Mouse (Mus musculus): ENCODE measurements around the gene Map4k5. TPM values are rescaled to one million over a fixed set of nuclear protein-coding genes. Genes with fewer than 3 reads are reported as not detected.

The Map4k5 gene
- polyA plus RNA-seq, 1 experiment from 2014 or later, result 32.7 TPM

DNA sequence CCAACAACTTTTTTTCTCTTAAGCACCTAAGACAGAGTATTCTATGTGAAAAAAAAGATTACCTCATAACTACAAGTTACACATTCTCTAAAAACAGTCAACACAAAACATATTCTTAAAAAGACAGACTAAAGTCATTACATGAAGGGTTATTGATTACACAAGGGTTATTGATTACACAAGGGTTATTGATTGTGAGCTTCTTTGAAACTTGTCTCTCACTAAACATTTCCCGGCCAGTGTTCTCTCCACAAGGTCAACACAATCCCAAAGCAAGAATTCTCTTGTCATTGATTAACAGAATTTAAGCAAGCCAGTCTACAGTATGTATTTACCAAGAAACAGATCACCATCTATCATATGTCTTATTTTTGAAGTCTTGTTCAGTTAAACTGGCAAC, 29.1 kb upstream of the Map4k5 start:
- no peak overlapping the region for H3K4me2 ChIP-seq (ENCODE audit: low read depth, low read length, severe bottlenecking)
- no peak overlapping the region for H3K27ac ChIP-seq (ENCODE audit: low read depth, low read length)
- ATAC-seq (replicated peaks; ENCODE audit: low FRiP score) (no peak), DNase-seq (ENCODE audit: low spot score) (no peak)
- no peaks in the 10 kb centered on the region for H3K36me3 ChIP-seq (ENCODE audit: control insufficient read depth, insufficient read depth, low read length)
- no peaks in the 10 kb centered on the region for H3K27me3 ChIP-seq (ENCODE audit: control insufficient read depth, insufficient read depth, low read length)
- 88% methylated on average over 1 of the region's 1 CpGs for WGBS
- no peaks in the 10 kb centered on the region for H3K9me3 ChIP-seq (ENCODE audit: control insufficient read depth, low read length)
- H3K9ac ChIP-seq (ENCODE audit: low read length), result no peak overlapping the region
- H3K4me1 ChIP-seq (replicated peaks; ENCODE audit: control insufficient read depth, insufficient read depth, low read length), result no peaks in the 10 kb centered on the region
- no peak overlapping the region for H3K4me3 ChIP-seq (ENCODE audit: low read depth, low read length)

DNA sequence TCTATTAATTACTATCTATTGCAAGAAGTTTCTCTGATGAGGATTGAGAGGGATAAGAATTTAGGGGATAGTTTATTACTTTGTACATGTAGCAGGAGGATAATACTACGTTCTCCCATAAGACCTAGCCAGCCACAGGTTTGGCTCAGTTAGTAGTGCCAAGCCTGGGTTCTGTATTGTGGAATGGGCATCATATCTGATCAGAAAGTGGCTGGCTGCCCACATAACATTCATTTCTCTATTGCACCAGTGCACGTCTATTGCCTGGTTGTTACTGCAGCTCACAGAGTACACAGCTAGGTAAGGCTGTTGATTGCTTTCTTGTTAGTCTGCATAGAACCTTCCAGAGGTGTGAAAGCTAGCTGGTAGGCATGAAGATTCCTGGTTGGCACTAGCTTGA, 24.9 kb upstream of the Map4k5 start:
- no peak for ATAC-seq (replicated peaks; ENCODE audit: low FRiP score)
- H3K4me2 ChIP-seq (ENCODE audit: low read depth, low read length, severe bottlenecking), result no peak overlapping the region
- H3K9ac ChIP-seq (ENCODE audit: low read length), result no peak overlapping the region
- H3K4me1 ChIP-seq (replicated peaks; ENCODE audit: control insufficient read depth, insufficient read depth, low read length), result no peaks in the 10 kb centered on the region
- no peaks in the 10 kb centered on the region for H3K27me3 ChIP-seq (ENCODE audit: control insufficient read depth, insufficient read depth, low read length)
- WGBS, result 90% methylated on average over 2 of the region's 2 CpGs
- H3K9me3 ChIP-seq (ENCODE audit: control insufficient read depth, low read length), result no peaks in the 10 kb centered on the region
- no peak overlapping the region for H3K4me3 ChIP-seq (ENCODE audit: low read depth, low read length)
- H3K36me3 ChIP-seq (ENCODE audit: control insufficient read depth, insufficient read depth, low read length), result no peaks in the 10 kb centered on the region
- no peak for DNase-seq (ENCODE audit: low spot score)
- no peak overlapping the region for H3K27ac ChIP-seq (ENCODE audit: low read depth, low read length)

DNA sequence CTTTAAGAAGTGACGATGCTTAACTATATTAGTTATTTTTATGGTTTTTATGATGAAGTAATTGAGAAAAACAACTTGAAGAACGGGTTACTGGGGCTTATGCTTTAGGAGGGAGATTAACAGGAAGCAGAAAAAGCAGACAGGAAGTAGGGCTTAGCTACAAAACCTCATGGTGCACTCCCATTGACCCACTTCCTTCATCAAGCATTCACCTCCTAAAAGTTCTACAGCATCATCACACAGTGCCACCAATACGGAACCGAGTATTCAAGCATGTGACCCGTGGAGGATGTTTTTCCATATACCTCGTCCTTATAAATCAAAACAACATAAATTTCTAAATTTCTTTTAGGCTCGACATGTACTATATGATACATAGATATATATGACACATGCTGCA, 19.7 kb upstream of the Map4k5 start:
- no peaks in the 10 kb centered on the region for H3K9me3 ChIP-seq (ENCODE audit: control insufficient read depth, low read length)
- no peaks in the 10 kb centered on the region for H3K4me1 ChIP-seq (replicated peaks; ENCODE audit: control insufficient read depth, insufficient read depth, low read length)
- DNase-seq (ENCODE audit: low spot score) (no peak), ATAC-seq (replicated peaks; ENCODE audit: low FRiP score) (no peak)
- WGBS, result 88% methylated on average over 7 of the region's 7 CpGs
- H3K36me3 ChIP-seq (ENCODE audit: control insufficient read depth, insufficient read depth, low read length), result no peaks in the 10 kb centered on the region
- no peaks in the 10 kb centered on the region for H3K27me3 ChIP-seq (ENCODE audit: control insufficient read depth, insufficient read depth, low read length)
- no peak overlapping the region for H3K27ac ChIP-seq (ENCODE audit: low read depth, low read length)
- H3K4me3 ChIP-seq (ENCODE audit: low read depth, low read length), result no peak overlapping the region
- H3K9ac ChIP-seq (ENCODE audit: low read length), result no peak overlapping the region
- H3K4me2 ChIP-seq (ENCODE audit: low read depth, low read length, severe bottlenecking), result no peak overlapping the region

DNA sequence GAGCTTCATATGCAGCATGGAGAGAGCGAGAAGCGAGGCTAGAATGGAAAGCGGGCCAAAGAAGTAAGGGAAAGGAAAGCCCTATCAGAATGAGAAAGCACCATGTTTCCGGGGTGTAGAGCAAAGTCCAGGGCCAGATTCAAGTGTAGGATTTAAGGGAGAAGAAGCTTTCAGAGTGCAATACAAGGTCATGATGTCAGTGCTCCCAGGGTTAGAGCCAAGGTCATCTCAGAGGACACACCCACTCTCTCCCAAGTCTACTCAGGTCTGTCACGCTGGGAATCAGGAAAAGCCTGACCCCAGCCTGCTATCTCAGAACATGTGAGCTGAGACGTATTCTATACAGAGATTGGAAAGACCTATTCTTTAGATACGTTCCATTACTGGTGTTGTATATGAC, 18.9 kb upstream of the Map4k5 start:
- H3K4me3 ChIP-seq (ENCODE audit: low read depth, low read length), result no peak overlapping the region
- no peak for ATAC-seq (replicated peaks; ENCODE audit: low FRiP score)
- 84% methylated on average over 7 of the region's 7 CpGs for WGBS

DNA sequence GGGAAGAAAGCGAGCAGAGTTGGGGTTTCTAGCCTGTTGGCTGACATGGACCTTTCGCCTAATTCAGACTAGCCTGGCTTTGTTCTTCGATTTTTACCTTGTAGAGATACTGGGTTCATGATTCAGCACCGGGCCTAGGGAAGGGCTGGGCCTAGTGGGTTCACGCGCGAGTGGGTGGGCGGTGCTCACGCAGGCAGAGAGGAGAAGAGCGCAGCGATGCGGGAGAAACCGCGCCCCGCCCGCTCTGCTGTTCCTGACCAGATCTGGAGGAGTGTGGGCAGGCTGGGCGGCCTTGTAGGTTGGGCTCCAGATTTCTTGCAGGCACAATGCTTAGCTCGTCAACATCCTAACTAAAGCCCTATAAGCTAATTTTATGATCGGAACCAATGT, 15.5 kb upstream of the Map4k5 start:
- H3K36me3 ChIP-seq (ENCODE audit: control insufficient read depth, insufficient read depth, low read length), result no peaks in the 10 kb centered on the region
- H3K9ac ChIP-seq (ENCODE audit: low read length), result peak overlapping the region; percentile 85
- no peaks in the 10 kb centered on the region for H3K9me3 ChIP-seq (ENCODE audit: control insufficient read depth, low read length)
- ATAC-seq (replicated peaks; ENCODE audit: low FRiP score) (peak; percentile 70), DNase-seq (ENCODE audit: low spot score) (peak; percentile 69)
- no peaks in the 10 kb centered on the region for H3K27me3 ChIP-seq (ENCODE audit: control insufficient read depth, insufficient read depth, low read length)
- peak overlapping the region; percentile 52 for H3K4me3 ChIP-seq (ENCODE audit: low read depth, low read length)
- H3K27ac ChIP-seq (ENCODE audit: low read depth, low read length), result peak overlapping the region; percentile 81
- WGBS, result 22% methylated on average over 19 of the region's 19 CpGs
- no peaks in the 10 kb centered on the region for H3K4me1 ChIP-seq (replicated peaks; ENCODE audit: control insufficient read depth, insufficient read depth, low read length)
- peak overlapping the region; percentile 64 for H3K4me2 ChIP-seq (ENCODE audit: low read depth, low read length, severe bottlenecking)

More for the DNA sequence above, 18.9 kb upstream of the Map4k5 start:
- H3K36me3 ChIP-seq (ENCODE audit: control insufficient read depth, insufficient read depth, low read length), result no peaks in the 10 kb centered on the region
- no peak overlapping the region for H3K27ac ChIP-seq (ENCODE audit: low read depth, low read length)
- H3K27me3 ChIP-seq (ENCODE audit: control insufficient read depth, insufficient read depth, low read length), result no peaks in the 10 kb centered on the region
- no peak for DNase-seq (ENCODE audit: low spot score)
- no peaks in the 10 kb centered on the region for H3K4me1 ChIP-seq (replicated peaks; ENCODE audit: control insufficient read depth, insufficient read depth, low read length)
- H3K9ac ChIP-seq (ENCODE audit: low read length), result no peak overlapping the region
- H3K9me3 ChIP-seq (ENCODE audit: control insufficient read depth, low read length), result no peaks in the 10 kb centered on the region
- H3K4me2 ChIP-seq (ENCODE audit: low read depth, low read length, severe bottlenecking), result no peak overlapping the region

DNA sequence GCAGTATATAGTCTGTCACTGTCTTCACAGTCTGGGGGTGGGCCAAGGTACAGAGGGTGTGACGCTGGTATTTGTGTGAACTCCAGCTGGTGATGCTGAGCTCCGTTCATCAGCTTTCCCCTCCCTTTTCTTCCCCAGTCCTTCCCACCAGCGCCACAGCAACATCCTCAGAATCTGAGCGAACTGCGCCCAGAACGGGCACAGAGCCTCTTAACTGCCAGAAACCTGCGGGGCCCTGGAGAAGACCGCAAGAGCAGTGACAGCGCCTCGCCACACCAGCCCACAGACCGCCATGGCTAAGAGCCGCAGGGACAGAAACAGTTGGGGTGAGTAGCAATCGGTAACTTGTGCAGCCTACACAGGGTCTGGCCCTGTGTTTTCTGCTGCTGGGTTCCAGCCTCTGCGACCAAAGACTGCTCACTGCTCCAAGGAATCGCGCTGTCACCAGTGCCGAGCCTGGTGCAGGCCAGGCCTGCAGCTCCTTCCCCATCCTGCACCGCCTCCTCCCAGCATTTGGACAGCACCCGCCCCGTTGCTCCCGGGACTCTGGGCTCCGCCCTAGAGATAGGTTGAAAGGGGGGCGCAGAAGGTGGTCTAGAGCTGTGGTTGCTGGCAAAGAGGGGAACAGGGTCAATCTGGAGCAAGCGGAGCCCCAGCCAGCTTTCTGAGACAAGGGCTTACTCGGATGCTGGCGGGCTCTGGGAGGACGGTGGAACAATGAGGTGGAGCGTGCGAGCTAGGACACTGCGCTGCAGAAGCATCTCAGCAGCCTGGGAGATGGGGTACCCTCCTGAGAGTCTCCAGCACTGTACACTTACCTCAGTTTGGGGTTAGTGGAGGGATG, 14.9 kb upstream of the Map4k5 start:
- DNase-seq (ENCODE audit: low spot score) (peak; percentile 82), ATAC-seq (replicated peaks; ENCODE audit: low FRiP score) (peak; percentile 89)

DNA sequence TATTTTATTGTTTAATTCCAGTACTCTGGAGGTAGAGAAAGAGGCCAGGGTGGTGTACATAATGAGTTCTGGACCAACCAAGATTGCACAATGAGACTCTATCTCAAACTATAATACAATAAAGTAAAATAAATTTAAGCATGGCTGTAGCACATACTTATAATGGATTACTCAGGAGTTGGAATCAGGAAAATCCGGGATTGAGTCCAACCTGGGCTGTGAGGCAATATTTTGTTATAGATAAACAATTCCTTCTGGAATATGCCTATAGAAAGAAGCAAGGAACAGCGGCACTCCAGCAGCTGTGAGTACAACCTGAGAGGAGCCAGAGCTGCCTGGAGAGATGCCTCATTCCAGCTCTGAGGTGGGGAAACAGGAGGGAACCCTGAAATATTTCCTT, 12.0 kb upstream of the Map4k5 start:
- Histone ChIP-seq H3K9ac (ENCODE audit: low read length) (no peak overlapping the region), H3K27ac (ENCODE audit: low read depth, low read length) (no peak overlapping the region), H3K9me3 (ENCODE audit: control insufficient read depth, low read length) (no peaks in the 10 kb centered on the region), H3K4me3 (ENCODE audit: low read depth, low read length) (no peak overlapping the region), H3K4me1 (replicated peaks; ENCODE audit: control insufficient read depth, insufficient read depth, low read length) (no peaks in the 10 kb centered on the region), H3K36me3 (ENCODE audit: control insufficient read depth, insufficient read depth, low read length) (no peaks in the 10 kb centered on the region), H3K27me3 (ENCODE audit: control insufficient read depth, insufficient read depth, low read length) (no peaks in the 10 kb centered on the region), H3K4me2 (ENCODE audit: low read depth, low read length, severe bottlenecking) (no peak overlapping the region)
- ATAC-seq (replicated peaks; ENCODE audit: low FRiP score) (no peak), DNase-seq (ENCODE audit: low spot score) (no peak)
- 79% methylated on average over 2 of the region's 2 CpGs for WGBS

More for the DNA sequence above, 14.9 kb upstream of the Map4k5 start:
- no peaks in the 10 kb centered on the region for H3K9me3 ChIP-seq (ENCODE audit: control insufficient read depth, low read length)
- H3K4me3 ChIP-seq (ENCODE audit: low read depth, low read length), result peak overlapping the region; percentile 52
- WGBS, result under 1% methylated on average over 30 of the region's 30 CpGs
- H3K27me3 ChIP-seq (ENCODE audit: control insufficient read depth, insufficient read depth, low read length), result no peaks in the 10 kb centered on the region
- H3K4me1 ChIP-seq (replicated peaks; ENCODE audit: control insufficient read depth, insufficient read depth, low read length), result no peaks in the 10 kb centered on the region
- peak overlapping the region; percentile 85 for H3K9ac ChIP-seq (ENCODE audit: low read length)
- peak overlapping the region; percentile 64 for H3K4me2 ChIP-seq (ENCODE audit: low read depth, low read length, severe bottlenecking)
- no peaks in the 10 kb centered on the region for H3K36me3 ChIP-seq (ENCODE audit: control insufficient read depth, insufficient read depth, low read length)
- peak overlapping the region; percentile 81 for H3K27ac ChIP-seq (ENCODE audit: low read depth, low read length)

DNA sequence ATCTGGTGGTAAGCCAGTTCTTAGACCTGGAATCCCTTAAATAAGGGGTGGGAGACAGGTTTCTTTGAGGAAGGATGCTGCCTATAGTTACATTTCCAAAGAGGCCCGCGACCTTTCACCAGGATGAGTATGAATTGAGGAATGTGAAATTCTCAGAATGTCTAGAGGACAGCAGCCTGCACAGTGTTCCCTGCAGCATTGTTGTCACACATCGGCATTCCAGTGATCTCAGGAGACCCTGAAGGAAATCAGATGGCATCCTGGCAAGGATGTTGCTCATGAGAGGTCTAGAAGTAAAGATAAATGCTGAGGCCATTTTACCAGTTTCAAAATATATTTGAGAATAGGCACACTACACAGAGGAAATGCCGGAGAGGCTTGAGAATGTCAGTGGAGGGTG, 5.1 kb upstream of the Map4k5 start:
- Histone ChIP-seq H3K27ac (ENCODE audit: low read depth, low read length) (no peak overlapping the region), H3K27me3 (ENCODE audit: control insufficient read depth, insufficient read depth, low read length) (no peaks in the 10 kb centered on the region), H3K4me1 (replicated peaks; ENCODE audit: control insufficient read depth, insufficient read depth, low read length) (no peaks in the 10 kb centered on the region), H3K4me2 (ENCODE audit: low read depth, low read length, severe bottlenecking) (no peak overlapping the region), H3K4me3 (ENCODE audit: low read depth, low read length) (no peak overlapping the region), H3K36me3 (ENCODE audit: control insufficient read depth, insufficient read depth, low read length) (no peaks in the 10 kb centered on the region), H3K9me3 (ENCODE audit: control insufficient read depth, low read length) (no peaks in the 10 kb centered on the region), H3K9ac (ENCODE audit: low read length) (no peak overlapping the region)
- ATAC-seq (replicated peaks; ENCODE audit: low FRiP score) (no peak), DNase-seq (ENCODE audit: low spot score) (no peak)
- 92% methylated on average over 4 of the region's 4 CpGs for WGBS

DNA sequence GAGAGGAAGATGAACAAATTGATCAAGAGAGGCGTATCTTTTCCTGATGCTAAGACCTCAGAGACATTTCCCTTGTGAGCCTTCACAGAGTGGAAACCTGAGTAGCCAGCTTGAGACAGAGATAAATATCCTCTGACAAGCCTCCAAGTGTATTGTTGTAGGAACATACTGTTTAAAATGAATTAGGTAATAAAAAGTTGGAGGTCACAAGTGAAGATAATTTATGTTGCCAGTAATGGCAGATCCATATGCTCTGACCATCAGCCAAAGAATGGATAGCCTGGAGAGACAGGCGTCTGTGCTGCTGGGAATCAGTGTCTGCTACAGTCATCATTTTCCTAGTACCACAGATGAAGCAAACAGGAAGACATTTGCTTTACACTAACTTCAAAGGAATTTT, 2.0 kb upstream of the Map4k5 start:
- no peak for DNase-seq (ENCODE audit: low spot score)
- WGBS, result 80% methylated on average over 2 of the region's 2 CpGs
- H3K27me3 ChIP-seq (ENCODE audit: control insufficient read depth, insufficient read depth, low read length), result no peaks in the 10 kb centered on the region
- no peak overlapping the region for H3K4me3 ChIP-seq (ENCODE audit: low read depth, low read length)
- no peak overlapping the region for H3K9ac ChIP-seq (ENCODE audit: low read length)
- H3K27ac ChIP-seq (ENCODE audit: low read depth, low read length), result no peak overlapping the region
- no peak overlapping the region for H3K4me2 ChIP-seq (ENCODE audit: low read depth, low read length, severe bottlenecking)
- H3K4me1 ChIP-seq (replicated peaks; ENCODE audit: control insufficient read depth, insufficient read depth, low read length), result peaks cover 6% of the 10 kb centered on the region
- no peaks in the 10 kb centered on the region for H3K9me3 ChIP-seq (ENCODE audit: control insufficient read depth, low read length)
- no peak for ATAC-seq (replicated peaks; ENCODE audit: low FRiP score)
- H3K36me3 ChIP-seq (ENCODE audit: control insufficient read depth, insufficient read depth, low read length), result no peaks in the 10 kb centered on the region
